Mouse (Mus musculus): ENCODE measurements around the gene Prkd2. TPM values are rescaled to one million over a fixed set of nuclear protein-coding genes. Genes with fewer than 3 reads are reported as not detected.

Gene Prkd2
- polyA plus RNA-seq, 1 experiment from 2014 or later, result 9.9 TPM

DNA sequence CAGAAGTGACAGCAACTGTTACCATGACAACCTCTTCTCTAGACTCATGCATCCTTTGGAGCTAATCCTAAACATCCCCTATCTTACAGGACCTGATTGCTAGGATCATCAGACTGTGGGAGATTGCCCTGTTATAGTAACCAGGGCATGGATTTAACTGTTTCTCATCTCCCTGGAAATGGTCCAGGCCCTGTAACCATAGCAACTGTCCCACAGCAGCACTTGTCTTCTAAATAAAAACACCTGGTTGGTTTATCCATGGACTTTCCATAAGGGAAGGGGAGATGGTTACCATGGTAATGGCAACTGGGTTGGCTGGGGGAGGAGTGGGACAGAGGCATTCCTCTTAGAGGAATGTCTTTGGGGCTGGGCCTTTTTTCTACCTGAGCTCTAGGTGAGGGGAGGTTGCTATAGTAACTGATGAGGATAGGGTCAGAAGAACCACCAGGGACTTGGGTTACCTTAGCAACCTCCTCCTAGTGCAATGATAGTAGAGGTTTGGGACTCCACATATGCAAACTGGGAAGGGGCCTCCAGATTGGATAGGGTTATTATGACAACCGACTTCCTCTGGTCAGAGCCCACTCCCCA, 27.3 kb upstream of the Prkd2 start, which contains the start of gene Strn4:
Gene Strn4, plus strand, starts transcription at position 539 of the 591 bp plus-strand sequence.
- H3K9me3 ChIP-seq (replicated peaks), result no peaks in the 10 kb centered on the region
- peaks cover 60% of the 10 kb centered on the region for H3K4me1 ChIP-seq (replicated peaks)
- peak within 1 kb of the TSS; percentile 100 for H3K9ac ChIP-seq
- peak within 1 kb of the TSS; percentile 97 for H3K4me3 ChIP-seq
- H3K27me3 ChIP-seq, result peaks cover 12% of the 10 kb centered on the region
- WGBS, result 5% methylated on average over 1 of the region's 1 CpGs
- ATAC-seq (replicated peaks; ENCODE audit: insufficient number of reproducible peaks, insufficient read depth, low FRiP score, low read depth), result no peak
- peak within 1 kb of the TSS; percentile 96 for H3K27ac ChIP-seq
- H3K4me2 ChIP-seq, result peak within 1 kb of the TSS; percentile 89
- peaks cover 8% of the 10 kb centered on the region for H3K36me3 ChIP-seq

- H3K4me3 ChIP-seq, result peak overlapping the region; percentile 97
- H3K36me3 ChIP-seq, result peaks cover 8% of the 10 kb centered on the region
- H3K27me3 ChIP-seq, result peaks cover 6% of the 10 kb centered on the region; the same call in 1 of the 2 replicates
- H3K4me2 ChIP-seq, result peak overlapping the region; percentile 89
- ATAC-seq (replicated peaks; ENCODE audit: insufficient number of reproducible peaks, insufficient read depth, low FRiP score, low read depth), result peak; percentile 84
- H3K9me3 ChIP-seq (replicated peaks), result no peaks in the 10 kb centered on the region
- peak overlapping the region; percentile 100 for H3K9ac ChIP-seq
- under 1% methylated on average over 51 of the region's 55 CpGs for WGBS
- peak overlapping the region; percentile 96 for H3K27ac ChIP-seq
- peaks cover 60% of the 10 kb centered on the region for H3K4me1 ChIP-seq (replicated peaks)
Observed at GRCm38 (mm10) chr7:16816078-16816474, 26.6 kb upstream of the Prkd2 start.

DNA sequence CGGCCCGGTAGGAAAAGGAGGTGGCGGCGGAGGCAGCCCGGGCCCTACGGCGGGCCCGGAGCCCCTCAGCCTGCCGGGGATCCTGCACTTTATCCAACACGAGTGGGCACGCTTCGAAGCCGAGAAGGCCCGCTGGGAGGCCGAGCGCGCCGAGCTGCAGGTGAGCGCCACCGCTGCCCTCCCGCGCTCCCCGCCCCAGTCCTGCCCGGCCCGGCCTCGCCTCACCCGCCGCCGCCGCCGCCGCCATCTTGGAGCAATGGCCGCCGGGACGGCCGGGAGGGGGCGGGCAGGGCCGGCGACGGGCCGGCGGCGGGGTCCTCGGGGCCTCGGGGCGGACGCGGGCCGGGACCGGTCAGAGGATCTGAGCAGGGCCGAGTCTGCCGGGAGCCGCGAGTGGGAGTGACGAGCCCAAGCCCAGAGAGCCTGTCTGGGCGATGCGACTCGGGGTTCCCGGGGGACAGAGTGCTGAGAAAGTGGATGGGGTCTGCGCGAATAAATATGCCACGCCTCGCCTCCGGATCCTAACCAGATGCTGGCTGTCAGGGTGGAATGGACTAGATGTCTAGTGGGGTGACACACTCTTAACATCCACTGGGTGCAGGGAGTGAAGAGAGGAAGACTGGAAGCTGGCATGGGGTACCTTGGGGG, 26.1 kb upstream of the Prkd2 start, which contains the start of gene Fkrp:
Gene Fkrp, minus strand, starts transcription at position 258 of the 648 bp plus-strand sequence.
- Histone ChIP-seq H3K27me3 (peaks cover 4% of the 10 kb centered on the region; the same call in 1 of the 2 replicates), H3K4me1 (replicated peaks) (peaks cover 60% of the 10 kb centered on the region), H3K27ac (peak within 1 kb of the TSS; percentile 96), H3K9ac (peak within 1 kb of the TSS; percentile 100), H3K4me2 (peak within 1 kb of the TSS; percentile 89), H3K4me3 (peak within 1 kb of the TSS; percentile 97), H3K36me3 (peaks cover 8% of the 10 kb centered on the region), H3K9me3 (replicated peaks) (no peaks in the 10 kb centered on the region)
- WGBS, result under 1% methylated on average over 63 of the region's 64 CpGs
- ATAC-seq (replicated peaks; ENCODE audit: insufficient number of reproducible peaks, insufficient read depth, low FRiP score, low read depth), result peak; percentile 77

- Histone ChIP-seq H3K36me3 (peaks cover 8% of the 10 kb centered on the region), H3K9ac (peak overlapping the region; percentile 100; the same call in 1 of the 2 replicates), H3K4me1 (replicated peaks) (peaks cover 65% of the 10 kb centered on the region), H3K9me3 (replicated peaks) (no peaks in the 10 kb centered on the region), H3K27ac (no peak overlapping the region), H3K4me2 (peak overlapping the region; percentile 89), H3K27me3 (no peaks in the 10 kb centered on the region), H3K4me3 (peak overlapping the region; percentile 97)
- no peak for ATAC-seq (replicated peaks; ENCODE audit: insufficient number of reproducible peaks, insufficient read depth, low FRiP score, low read depth)
- WGBS, result 56% methylated on average over 3 of the region's 3 CpGs
Observed at GRCm38 (mm10) chr7:16817693-16818092, 25.0 kb upstream of the Prkd2 start.

DNA sequence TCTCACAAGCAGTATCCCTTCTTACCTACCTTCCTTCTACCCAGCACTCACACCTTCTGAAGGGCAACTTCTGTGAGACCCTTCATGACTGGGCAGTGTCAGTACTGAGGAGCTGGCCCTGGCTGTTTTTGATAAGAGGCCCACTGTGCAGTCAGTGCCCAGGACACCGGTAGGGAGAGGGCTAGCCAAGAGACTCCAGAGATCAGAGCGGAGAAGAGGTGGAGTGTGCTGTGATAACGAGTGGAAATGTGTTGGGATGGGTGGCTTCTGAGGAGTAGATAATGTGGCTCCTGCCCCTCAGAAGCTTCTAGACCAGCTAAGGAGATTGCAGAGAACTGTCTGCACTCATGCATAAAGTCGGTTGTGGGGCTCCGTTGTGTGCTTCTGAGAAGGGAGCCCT, 22.9 kb upstream of the Prkd2 start:
- Histone ChIP-seq H3K4me1 (replicated peaks) (peaks cover 78% of the 10 kb centered on the region), H3K27me3 (no peaks in the 10 kb centered on the region), H3K9me3 (replicated peaks) (no peaks in the 10 kb centered on the region), H3K9ac (no peak overlapping the region), H3K36me3 (peaks cover 1% of the 10 kb centered on the region), H3K4me3 (no peak overlapping the region), H3K27ac (no peak overlapping the region), H3K4me2 (no peak overlapping the region)
- WGBS, result 41% methylated on average over 5 of the region's 5 CpGs
- ATAC-seq (replicated peaks; ENCODE audit: insufficient number of reproducible peaks, insufficient read depth, low FRiP score, low read depth), result no peak

DNA sequence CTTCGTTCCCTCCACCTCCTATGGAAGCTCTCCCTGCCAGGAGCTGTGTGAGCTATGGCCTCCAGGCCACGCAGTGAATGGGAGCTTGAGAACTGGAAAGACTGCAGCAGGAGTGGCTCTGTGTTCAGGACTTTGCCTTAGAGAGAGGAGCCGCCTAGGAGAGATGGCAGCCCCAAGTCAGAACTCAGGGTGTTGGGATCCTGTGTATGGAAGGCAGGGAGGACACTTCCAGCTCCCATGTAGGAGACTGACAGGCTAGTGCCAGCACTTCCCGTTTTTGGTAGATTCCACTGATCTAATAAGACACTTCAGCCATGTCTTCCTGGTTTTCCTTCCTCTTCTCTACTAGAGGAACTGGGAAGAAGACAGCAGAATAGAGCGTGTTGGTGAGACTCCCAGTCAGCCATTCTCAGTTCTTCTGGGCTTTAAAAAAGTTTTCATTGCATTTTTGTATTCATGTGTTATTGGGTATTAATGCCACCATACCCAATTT, 22.4 kb upstream of the Prkd2 start:
- peaks cover 77% of the 10 kb centered on the region for H3K4me1 ChIP-seq (replicated peaks)
- H3K4me3 ChIP-seq, result no peak overlapping the region
- no peak overlapping the region for H3K27ac ChIP-seq
- H3K9ac ChIP-seq, result no peak overlapping the region
- no peak overlapping the region for H3K4me2 ChIP-seq
- H3K9me3 ChIP-seq (replicated peaks), result no peaks in the 10 kb centered on the region
- ATAC-seq (replicated peaks; ENCODE audit: insufficient number of reproducible peaks, insufficient read depth, low FRiP score, low read depth), result no peak
- WGBS, result 55% methylated on average over 5 of the region's 5 CpGs
- peaks cover 7% of the 10 kb centered on the region for H3K36me3 ChIP-seq
- H3K27me3 ChIP-seq, result no peaks in the 10 kb centered on the region

DNA sequence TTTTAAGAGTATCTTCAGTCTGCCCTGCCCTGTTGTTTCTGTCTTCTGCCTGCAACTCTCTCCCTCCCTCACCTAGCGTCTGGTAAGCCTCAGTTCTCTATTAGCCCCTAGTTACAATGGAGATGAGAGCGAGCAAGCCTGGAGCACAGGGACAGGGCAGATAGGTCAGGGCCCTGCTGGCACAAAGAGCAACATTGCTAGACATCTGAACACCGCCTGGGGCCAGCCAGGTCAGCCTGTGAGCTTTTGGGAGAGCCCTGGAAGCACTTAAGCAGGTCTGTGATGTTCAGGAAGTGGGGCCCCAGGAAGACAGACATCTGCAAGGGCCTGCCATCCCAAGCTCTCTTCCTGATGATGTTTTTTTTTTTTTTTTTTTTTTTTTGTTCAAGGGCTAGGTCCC, 21.6 kb upstream of the Prkd2 start:
- Histone ChIP-seq H3K9me3 (replicated peaks) (no peaks in the 10 kb centered on the region), H3K36me3 (peaks cover 11% of the 10 kb centered on the region), H3K27me3 (no peaks in the 10 kb centered on the region), H3K4me1 (replicated peaks) (peaks cover 77% of the 10 kb centered on the region), H3K27ac (0 out of 2 replicates have a peak overlapping the region, but pooled peaks have one; percentile 38), H3K4me2 (no peak overlapping the region), H3K9ac (no peak overlapping the region), H3K4me3 (no peak overlapping the region)
- no peak for ATAC-seq (replicated peaks; ENCODE audit: insufficient number of reproducible peaks, insufficient read depth, low FRiP score, low read depth)
- 52% methylated on average over 3 of the region's 3 CpGs for WGBS

- no peak for ATAC-seq (replicated peaks; ENCODE audit: insufficient number of reproducible peaks, insufficient read depth, low FRiP score, low read depth)
- WGBS, result 69% methylated on average over 4 of the region's 4 CpGs
- H3K9me3 ChIP-seq (replicated peaks), result no peaks in the 10 kb centered on the region
- peaks cover 16% of the 10 kb centered on the region for H3K36me3 ChIP-seq
- no peak overlapping the region for H3K4me2 ChIP-seq
- H3K27me3 ChIP-seq, result no peaks in the 10 kb centered on the region
- H3K4me1 ChIP-seq (replicated peaks), result peaks cover 82% of the 10 kb centered on the region
- no peak overlapping the region for H3K4me3 ChIP-seq
- no peak overlapping the region for H3K9ac ChIP-seq
- H3K27ac ChIP-seq, result no peak overlapping the region
Observed at GRCm38 (mm10) chr7:16821669-16822101, 21.0 kb upstream of the Prkd2 start.

- peaks cover 32% of the 10 kb centered on the region for H3K36me3 ChIP-seq
- 33% methylated on average over 5 of the region's 5 CpGs for WGBS
- H3K9ac ChIP-seq, result no peak overlapping the region
- H3K4me1 ChIP-seq (replicated peaks), result peaks cover 73% of the 10 kb centered on the region
- peak; percentile 18; the same call in 1 of the 2 replicates for ATAC-seq (replicated peaks; ENCODE audit: insufficient number of reproducible peaks, insufficient read depth, low FRiP score, low read depth)
- H3K27ac ChIP-seq, result 0 out of 2 replicates have a peak overlapping the region, but pooled peaks have one; percentile 14
- no peak overlapping the region for H3K4me3 ChIP-seq
- no peak overlapping the region for H3K4me2 ChIP-seq
- H3K27me3 ChIP-seq, result no peaks in the 10 kb centered on the region
- no peaks in the 10 kb centered on the region for H3K9me3 ChIP-seq (replicated peaks)
Observed at GRCm38 (mm10) chr7:16823734-16824133, 19.0 kb upstream of the Prkd2 start.

DNA sequence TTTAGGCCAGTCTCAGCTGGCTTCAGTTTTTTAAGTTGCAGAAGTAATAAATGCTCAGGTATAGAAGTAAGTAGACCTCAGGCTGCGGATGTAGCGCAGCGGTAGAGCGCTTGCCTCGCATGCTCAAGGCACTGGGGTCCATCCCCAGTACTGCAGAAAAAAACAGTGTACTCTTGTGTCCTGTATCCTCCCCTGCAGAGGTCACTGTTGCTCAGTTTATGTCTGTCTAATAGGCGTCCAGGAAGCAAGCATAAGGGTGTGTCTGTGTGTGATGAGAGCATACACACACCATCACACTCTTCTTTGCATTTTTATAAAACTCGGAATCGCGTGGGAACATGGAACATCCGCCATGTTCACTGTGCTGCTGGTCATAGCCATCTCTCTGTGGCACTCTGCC, 16.9 kb upstream of the Prkd2 start:
- H3K4me3 ChIP-seq, result no peak overlapping the region
- no peak overlapping the region for H3K9ac ChIP-seq
- H3K27ac ChIP-seq, result no peak overlapping the region
- H3K4me2 ChIP-seq, result no peak overlapping the region
- no peaks in the 10 kb centered on the region for H3K27me3 ChIP-seq
- H3K4me1 ChIP-seq (replicated peaks), result peaks cover 53% of the 10 kb centered on the region
- WGBS, result 79% methylated on average over 10 of the region's 10 CpGs
- ATAC-seq (replicated peaks; ENCODE audit: insufficient number of reproducible peaks, insufficient read depth, low FRiP score, low read depth), result no peak
- H3K36me3 ChIP-seq, result peaks cover 47% of the 10 kb centered on the region
- no peaks in the 10 kb centered on the region for H3K9me3 ChIP-seq (replicated peaks)

GRCm38 (mm10) chr7:16826571-16826970, 16.1 kb upstream of the Prkd2 start:
- no peak for ATAC-seq (replicated peaks; ENCODE audit: insufficient number of reproducible peaks, insufficient read depth, low FRiP score, low read depth)
- H3K4me3 ChIP-seq, result no peak overlapping the region
- H3K4me1 ChIP-seq (replicated peaks), result peaks cover 45% of the 10 kb centered on the region
- no peak overlapping the region for H3K9ac ChIP-seq
- no peak overlapping the region for H3K4me2 ChIP-seq
- 47% methylated on average over 5 of the region's 5 CpGs for WGBS
- H3K27ac ChIP-seq, result no peak overlapping the region
- no peaks in the 10 kb centered on the region for H3K9me3 ChIP-seq (replicated peaks)
- no peaks in the 10 kb centered on the region for H3K27me3 ChIP-seq
- H3K36me3 ChIP-seq, result peaks cover 55% of the 10 kb centered on the region

Measured in heart, embryonic 15.5 days (tissue).